Mouse (Mus musculus): ENCODE results near the gene Mef2a.
"Not testable (repeated sequence)": the region's sequence is repeated elsewhere in the genome, so short reads cannot be mapped to it uniquely, and the experiment has no call there.

DNA sequence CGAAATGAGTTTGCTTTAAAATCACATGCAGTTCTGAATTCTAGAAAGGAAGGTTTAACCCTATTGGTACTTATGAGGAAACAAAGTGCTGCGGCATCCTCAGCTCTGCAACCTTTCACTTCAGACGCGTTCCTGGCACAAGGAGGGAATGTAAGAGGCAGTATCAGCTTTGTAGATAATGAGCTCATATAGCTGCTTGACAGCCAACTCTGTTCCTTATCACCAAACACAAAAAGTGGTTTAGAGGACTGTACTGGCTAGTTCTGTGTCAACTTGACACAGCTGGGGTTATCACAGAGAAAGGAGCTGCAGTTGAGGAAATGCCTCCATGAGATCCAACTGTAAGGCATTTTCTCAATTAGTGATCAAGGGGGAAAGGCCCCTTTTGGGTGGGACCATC is 102.2 kb downstream of the Mef2a start:
- not testable (repeated sequence) for TF ChIP-seq POLR2A (IDR thresholded peaks at IDR 0.05; ENCODE audit: low read depth, low read length); CTCF (IDR thresholded peaks at IDR 0.05; ENCODE audit: extremely low read depth, insufficient read depth, insufficient read length, insufficient replicate concordance)

All from spleen, adult 2 months (tissue).